Mouse (Mus musculus) limb, embryonic 14.5 days (tissue): ENCODE measurements around the gene Atad1. TPM values are rescaled to one million over a fixed set of nuclear protein-coding genes. Genes with fewer than 3 reads are reported as not detected.

Source experiments
- ATAC-seq: fragments of 200-750 bp; cut with Nextera tagmentation; 2 replicates; pipeline ENCODE4 v1.8.0; 2017; ENCODE audit warnings: low read depth, moderate number of reproducible peaks, moderate TSS enrichment; ENCODE audit not compliant: low FRiP score
- DNase-seq: peaks from one replicate; pipeline ENCODE4 v3.0.0-alpha.2; 2015; ENCODE audit warnings: low spot score
- H3K27ac ChIP-seq: fragments of 300-500 bp; sonication (generic); replicated peaks from 2 replicates; pipeline ENCODE4 v1.5.1; 2014; ENCODE audit warnings: low read depth, mild to moderate bottlenecking, low read length, moderate library complexity, mixed read lengths
- H3K27me3 ChIP-seq: fragments of 300-500 bp; sonication (generic); 2 replicates; pipeline ENCODE4 v1.6.1; 2014; ENCODE audit warnings: low read length, mixed read lengths; ENCODE audit not compliant: control insufficient read depth, insufficient read depth
- H3K36me3 ChIP-seq: fragments of 300-500 bp; sonication (generic); 2 replicates; pipeline ENCODE4 v1.6.1; 2014; ENCODE audit warnings: mild to moderate bottlenecking, low read length, moderate library complexity, mixed read lengths; ENCODE audit not compliant: control insufficient read depth, insufficient read depth
- H3K4me1 ChIP-seq: fragments of 300-500 bp; sonication (generic); 2 replicates; pipeline ENCODE4 v1.6.1; 2014; ENCODE audit warnings: antibody characterized with exemption, low read length, mixed read lengths; ENCODE audit not compliant: control insufficient read depth, insufficient read depth
- H3K4me2 ChIP-seq: fragments of 300-500 bp; sonication (generic); replicated peaks from 2 replicates; pipeline ENCODE4 v1.6.1; 2014; ENCODE audit warnings: low read depth, mild to moderate bottlenecking, low read length, moderate library complexity; ENCODE audit not compliant: severe bottlenecking
- H3K4me3 ChIP-seq: fragments of 300-500 bp; sonication (generic); replicated peaks from 2 replicates; pipeline ENCODE4 v1.5.1; 2014; ENCODE audit warnings: low read length
- H3K9ac ChIP-seq: fragments of 300-500 bp; sonication (generic); 2 replicates; pipeline ENCODE4 v1.6.1; 2014; ENCODE audit warnings: mild to moderate bottlenecking, low read depth, low read length, moderate library complexity; ENCODE audit not compliant: severe bottlenecking
- H3K9me3 ChIP-seq: fragments of 300-500 bp; sonication (generic); 2 replicates; pipeline ENCODE4 v1.6.1; 2016; ENCODE audit warnings: low read length; ENCODE audit not compliant: control insufficient read depth
- POLR2A ChIP-seq: fragments of 200-500 bp; IDR thresholded peaks from 2 replicates; pipeline ENCODE4 v1.8.0; 2012; ENCODE audit warnings: inconsistent platforms, mild to moderate bottlenecking, moderate library complexity, borderline replicate concordance; ENCODE audit not compliant: insufficient read depth, insufficient read length; ENCODE audit errors: extremely low read depth
- WGBS: fragments of 180-500 bp; shearing (Covaris S2); extraction: QIAGEN DNeasy Blood & Tissue Kit; methylation state at CpG from one replicate; pipeline ENCODE4 v1.1.7; 2014; 5-methylcytosine and 5-hydroxymethylcytosine counted together
- polyA plus RNA-seq, 2 experiments: library from polyadenylated mRNA; depleted of rRNA in 1 of 2; stranded (reverse) in 1 of 2; unstranded in 1 of 2; fragments of >200 nt; fragmentation: Nextera tagmentation in 1 of 2; extraction: Ambion mirVana in 1 of 2; gene quantifications; 2 replicates each; pipeline versions ENCODE4 v1.2.1 to v1.2.3; 2012 to 2014

Gene Atad1
- polyA plus RNA-seq, 2 experiments = 38.5 to 62.5 TPM

DNA sequence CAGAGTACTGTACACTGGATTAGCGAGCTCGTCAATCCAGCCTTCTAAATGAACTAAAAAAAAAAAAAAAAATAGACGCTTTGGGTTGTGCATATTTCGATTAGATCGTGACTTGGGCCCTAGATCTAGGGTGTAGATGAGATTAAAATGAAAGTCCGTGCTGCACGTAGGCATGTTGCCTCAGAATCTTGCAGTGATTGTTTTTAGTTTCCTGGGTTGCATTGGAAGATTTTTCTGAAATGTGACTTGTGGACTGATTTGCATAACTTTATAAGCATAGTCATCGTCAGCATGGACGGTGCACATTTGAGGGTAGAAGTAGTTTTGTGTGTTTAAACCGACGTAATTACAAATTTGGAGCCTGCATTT is 19.2 kb upstream of the Atad1 start:
- DNase-seq = no peak
- H3K4me1 ChIP-seq = peaks cover 29% of the 10 kb centered on the region
- H3K27me3 ChIP-seq = 0 out of 2 replicates have a peak, but pooled peaks cover 9% of the 10 kb centered on the region
- H3K27ac ChIP-seq = no peak overlapping the region
- WGBS = under 1% methylated on average over 11 of the region's 11 CpGs
- no peak for TF ChIP-seq POLR2A
- peak overlapping the region; percentile 97 for H3K9ac ChIP-seq
- peak overlapping the region; percentile 97 for H3K4me3 ChIP-seq
- H3K36me3 ChIP-seq = peaks cover 6% of the 10 kb centered on the region; the same call in 1 of the 2 replicates
- H3K4me2 ChIP-seq = peak overlapping the region; percentile 81
- H3K9me3 ChIP-seq = no peaks in the 10 kb centered on the region
- ATAC-seq = no peak

DNA sequence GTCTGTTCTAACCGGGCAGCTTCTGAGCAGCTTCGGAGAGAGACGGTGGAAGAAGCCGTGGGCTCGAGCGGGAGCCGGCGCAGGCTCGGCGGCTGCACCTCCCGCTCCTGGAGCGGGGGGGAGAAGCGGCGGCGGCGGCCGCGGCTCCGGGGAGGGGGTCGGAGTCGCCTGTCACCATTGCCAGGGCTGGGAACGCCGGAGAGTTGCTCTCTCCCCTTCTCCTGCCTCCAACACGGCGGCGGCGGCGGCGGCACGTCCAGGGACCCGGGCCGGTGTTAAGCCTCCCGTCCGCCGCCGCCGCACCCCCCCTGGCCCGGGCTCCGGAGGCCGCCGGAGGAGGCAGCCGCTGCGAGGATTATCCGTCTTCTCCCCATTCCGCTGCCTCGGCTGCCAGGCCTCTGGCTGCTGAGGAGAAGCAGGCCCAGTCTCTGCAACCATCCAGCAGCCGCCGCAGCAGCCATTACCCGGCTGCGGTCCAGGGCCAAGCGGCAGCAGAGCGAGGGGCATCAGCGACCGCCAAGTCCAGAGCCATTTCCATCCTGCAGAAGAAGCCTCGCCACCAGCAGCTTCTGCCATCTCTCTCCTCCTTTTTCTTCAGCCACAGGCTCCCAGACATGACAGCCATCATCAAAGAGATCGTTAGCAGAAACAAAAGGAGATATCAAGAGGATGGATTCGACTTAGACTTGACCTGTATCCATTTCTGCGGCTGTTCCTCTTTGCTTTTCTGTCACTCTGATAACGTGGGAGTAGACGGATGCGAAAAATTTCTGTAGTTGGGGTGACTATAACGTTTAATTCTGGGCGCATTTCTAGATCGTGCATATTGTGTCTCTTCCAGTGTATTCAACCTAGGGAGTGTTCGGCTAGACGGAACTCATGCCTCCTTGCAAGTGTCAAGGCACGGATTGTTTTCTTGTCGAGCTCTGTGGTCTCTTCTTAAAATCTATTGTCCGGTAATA is 18.5 kb upstream of the Atad1 start:
- Histone ChIP-seq H3K9me3 (no peaks in the 10 kb centered on the region), H3K36me3 (peaks cover 6% of the 10 kb centered on the region; the same call in 1 of the 2 replicates), H3K4me2 (peak overlapping the region; percentile 81), H3K27me3 (0 out of 2 replicates have a peak, but pooled peaks cover 9% of the 10 kb centered on the region), H3K4me1 (peaks cover 29% of the 10 kb centered on the region), H3K9ac (peak overlapping the region; percentile 97), H3K27ac (peak overlapping the region; percentile 98), H3K4me3 (peak overlapping the region; percentile 97)
- ATAC-seq (no peak; the same call in 1 of the 2 replicates), DNase-seq (peak; percentile 41)
- under 1% methylated on average over 41 of the region's 69 CpGs for WGBS
- TF ChIP-seq POLR2A = no peak

DNA sequence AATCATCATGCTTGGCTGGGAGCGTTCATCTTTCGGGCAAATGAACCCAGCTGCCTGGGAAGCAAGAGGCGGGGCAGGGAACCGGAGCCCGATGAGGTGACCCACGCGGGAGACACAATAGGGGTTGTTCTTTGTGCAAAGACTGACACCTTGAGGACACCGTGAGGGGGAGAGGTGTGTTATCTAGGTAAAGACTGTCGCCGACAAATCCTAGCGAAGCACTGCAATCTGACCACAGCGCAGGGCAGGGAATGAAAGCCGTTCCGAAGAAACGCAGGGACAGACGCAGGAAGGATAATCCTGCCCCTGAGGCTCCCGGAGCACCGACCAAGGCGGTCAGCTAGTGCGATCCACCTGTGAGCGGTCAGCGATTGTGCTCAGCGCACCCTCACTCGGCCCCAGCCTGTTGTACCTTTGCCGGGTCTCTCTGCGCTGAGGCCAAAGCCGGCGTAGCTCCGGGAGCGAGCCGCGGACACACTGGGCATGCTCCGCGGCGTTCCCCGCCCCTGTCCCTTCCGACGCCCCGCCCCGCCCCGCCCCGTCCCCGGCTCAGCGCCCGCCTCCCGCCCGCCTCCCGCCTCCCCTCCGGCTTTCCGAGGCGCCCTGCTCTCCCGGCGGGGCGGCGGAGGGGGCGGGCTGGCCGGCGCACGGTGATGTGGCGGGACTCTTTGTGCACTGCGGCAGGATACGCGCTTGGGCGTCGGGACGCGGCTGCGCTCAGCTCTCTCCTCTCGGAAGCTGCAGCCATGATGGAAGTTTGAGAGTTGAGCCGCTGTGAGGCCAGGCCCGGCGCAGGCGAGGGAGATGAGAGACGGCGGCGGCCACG is 17.5 kb upstream of the Atad1 start, which contains the start of gene Pten:
Gene Pten, plus strand, starts transcription at position 598 of the 826 bp plus-strand sequence.
- no peaks in the 10 kb centered on the region for H3K9me3 ChIP-seq
- TF ChIP-seq POLR2A = peak; percentile 59; the same call in 1 of the 2 replicates
- H3K4me3 ChIP-seq = peak within 1 kb of the TSS; percentile 97
- peak within 1 kb of the TSS; percentile 96 for H3K4me2 ChIP-seq
- ATAC-seq (peak; percentile 87), DNase-seq (peak; percentile 92)
- 0 out of 2 replicates have a peak, but pooled peaks cover 9% of the 10 kb centered on the region for H3K27me3 ChIP-seq
- H3K9ac ChIP-seq = peak within 1 kb of the TSS; percentile 97
- H3K4me1 ChIP-seq = peaks cover 25% of the 10 kb centered on the region
- peak within 1 kb of the TSS; percentile 98 for H3K27ac ChIP-seq
- H3K36me3 ChIP-seq = peaks cover 6% of the 10 kb centered on the region; the same call in 1 of the 2 replicates
- 0% methylated on average over 25 of the region's 77 CpGs for WGBS

DNA sequence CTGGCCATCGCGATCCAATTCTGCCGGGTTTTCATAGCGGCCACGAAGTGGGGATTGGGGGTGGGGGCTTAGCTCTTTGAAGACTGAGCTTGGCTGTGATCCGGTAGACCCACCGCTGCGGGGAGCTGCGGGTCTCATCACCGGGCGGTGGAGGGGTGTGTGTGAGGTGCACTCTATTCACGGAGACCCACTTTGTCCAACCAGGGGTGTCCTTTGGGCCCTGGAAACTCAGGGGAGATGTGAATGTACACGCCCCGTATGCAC is 17.0 kb upstream of the Atad1 start:
- DNase-seq (no peak), ATAC-seq (peak; percentile 29; the same call in 1 of the 2 replicates)
- Histone ChIP-seq H3K4me2 (peak overlapping the region; percentile 96), H3K9me3 (no peaks in the 10 kb centered on the region), H3K36me3 (peaks cover 6% of the 10 kb centered on the region; the same call in 1 of the 2 replicates), H3K27ac (peak overlapping the region; percentile 59), H3K27me3 (0 out of 2 replicates have a peak, but pooled peaks cover 9% of the 10 kb centered on the region), H3K4me1 (peaks cover 25% of the 10 kb centered on the region), H3K4me3 (peak overlapping the region; percentile 97), H3K9ac (peak overlapping the region; percentile 69)
- whole genome bisulfite sequencing = 3% methylated on average over 14 of the region's 14 CpGs
- no peak for TF ChIP-seq POLR2A
